Mouse (Mus musculus) C2C12 (cell line): ENCODE measurements around the gene Mettl14.

Experiments
- CEBPB ChIP-seq: IDR thresholded peaks from one replicate; pipeline ENCODE4 v1.6.1; 2011; ENCODE audit warnings: low read depth, mild to moderate bottlenecking, control low read depth, moderate library complexity
- CTCF ChIP-seq: IDR thresholded peaks from one replicate; pipeline ENCODE4 v1.5.1; 2011; ENCODE audit not compliant: control insufficient read depth, insufficient read depth, insufficient read length
- MAX ChIP-seq: IDR thresholded peaks from one replicate; pipeline ENCODE4 v1.6.1; 2011; ENCODE audit warnings: mild to moderate bottlenecking, control low read depth

DNA sequence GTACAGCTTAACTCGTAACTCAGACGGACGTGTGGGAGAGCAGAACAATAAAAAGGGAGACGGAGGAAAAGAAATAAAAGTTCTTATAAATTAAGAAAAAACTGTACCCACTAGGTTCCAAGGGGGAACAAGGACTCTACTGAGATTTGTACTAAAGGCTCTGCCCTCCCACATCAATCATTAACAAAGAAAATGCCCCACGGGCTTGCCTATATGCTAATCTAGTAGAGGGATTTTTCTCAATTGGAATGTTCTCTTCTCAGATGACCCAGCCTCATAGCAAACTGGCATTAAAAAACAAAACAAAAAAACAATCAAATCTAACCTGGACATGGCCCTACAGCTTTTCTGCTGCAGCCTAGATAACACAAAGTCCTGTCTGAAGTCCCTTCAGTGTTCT lies 9.7 kb upstream of the Mettl14 start:
- TF ChIP-seq CTCF = no peak
- no peak for TF ChIP-seq CEBPB
- TF ChIP-seq MAX = no peak
